Mouse (Mus musculus) limb, embryonic 12.5 days (tissue): ENCODE measurements at regions not wholly inside any gene's neighbourhood (a gene's known extent, or its start where the extent isn't known, plus 50 kb on each side); places are given as distances from the start of the nearest gene placed in this dataset.

ENCODE experiments used
- ATAC-seq: fragments of 200-750 bp; cut with Nextera tagmentation; 2 replicates; pipeline ENCODE4 v1.8.0; 2017; ENCODE audit warnings: low read depth, moderate TSS enrichment; ENCODE audit not compliant: insufficient number of reproducible peaks, insufficient read depth, low FRiP score, low TSS enrichment
- H3K27ac ChIP-seq: fragments of 300-500 bp; sonication (generic); 2 replicates; pipeline ENCODE4 v1.5.1; 2016; ENCODE audit warnings: mild to moderate bottlenecking, moderate library complexity
- H3K27me3 ChIP-seq: fragments of 300-500 bp; sonication (generic); 2 replicates; pipeline ENCODE4 v1.6.1; 2016; ENCODE audit warnings: mild to moderate bottlenecking, moderate library complexity
- H3K36me3 ChIP-seq: fragments of 300-500 bp; sonication (generic); 2 replicates; pipeline ENCODE4 v1.6.1; 2016; ENCODE audit warnings: mild to moderate bottlenecking, moderate library complexity
- H3K4me1 ChIP-seq: fragments of 300-500 bp; sonication (generic); replicated peaks from 2 replicates; pipeline ENCODE4 v1.6.1; 2016
- H3K4me2 ChIP-seq: fragments of 300-500 bp; sonication (generic); 2 replicates; pipeline ENCODE4 v1.6.1; 2016; ENCODE audit warnings: mild to moderate bottlenecking, moderate library complexity
- H3K4me3 ChIP-seq: fragments of 300-500 bp; sonication (generic); replicated peaks from 2 replicates; pipeline ENCODE4 v1.5.1; 2016; ENCODE audit warnings: mild to moderate bottlenecking
- H3K9ac ChIP-seq: fragments of 300-500 bp; sonication (generic); replicated peaks from 2 replicates; pipeline ENCODE4 v1.6.1; 2016; ENCODE audit warnings: mild to moderate bottlenecking, moderate library complexity
- H3K9me3 ChIP-seq: fragments of 300-500 bp; sonication (generic); 2 replicates; pipeline ENCODE4 v1.6.1; 2016; ENCODE audit warnings: mild to moderate bottlenecking, moderate library complexity
- WGBS: fragments of 180-500 bp; shearing (Covaris S2); methylation state at CpG from one replicate; pipeline ENCODE4 v1.1.7; 2016; 5-methylcytosine and 5-hydroxymethylcytosine counted together

- ATAC-seq, result no peak
- Histone ChIP-seq H3K4me3 (no peak overlapping the region), H3K9me3 (no peaks in the 10 kb centered on the region), H3K4me1 (peaks cover 5% of the 10 kb centered on the region), H3K4me2 (no peak overlapping the region), H3K27me3 (no peaks in the 10 kb centered on the region), H3K27ac (no peak overlapping the region), H3K36me3 (no peaks in the 10 kb centered on the region), H3K9ac (no peak overlapping the region)
- 91% methylated on average over 11 of the region's 11 CpGs for WGBS
Measured at GRCm38 (mm10) chr16:76218310-76219170, 155.1 kb downstream of the Nrip1 start.

GRCm38 (mm10) chr16:76216184-76216583 is 157.4 kb downstream of the Nrip1 start:
- Histone ChIP-seq H3K4me2 (no peak overlapping the region), H3K36me3 (no peaks in the 10 kb centered on the region), H3K9me3 (no peaks in the 10 kb centered on the region), H3K9ac (no peak overlapping the region), H3K4me3 (no peak overlapping the region), H3K27ac (no peak overlapping the region), H3K4me1 (no peaks in the 10 kb centered on the region; the same call in 1 of the 2 replicates), H3K27me3 (no peaks in the 10 kb centered on the region)
- 50% methylated on average over 8 of the region's 9 CpGs for WGBS
- no peak for ATAC-seq

GRCm38 (mm10) chr16:76215558-76215957 is 158.1 kb downstream of the Nrip1 start:
- no peak overlapping the region for H3K27ac ChIP-seq
- WGBS, result 75% methylated on average over 5 of the region's 5 CpGs
- no peak overlapping the region for H3K9ac ChIP-seq

GRCm38 (mm10) chr16:76201773-76202571 is 171.7 kb downstream of the Nrip1 start:
- WGBS, result 40% methylated on average over 11 of the region's 11 CpGs

More at GRCm38 (mm10) chr16:76215558-76215957, 158.1 kb downstream of the Nrip1 start:
- no peaks in the 10 kb centered on the region for H3K36me3 ChIP-seq
- H3K4me1 ChIP-seq, result no peaks in the 10 kb centered on the region; the same call in 1 of the 2 replicates
- no peak for ATAC-seq
- H3K27me3 ChIP-seq, result no peaks in the 10 kb centered on the region
- no peak overlapping the region for H3K4me3 ChIP-seq
- no peaks in the 10 kb centered on the region for H3K9me3 ChIP-seq
- H3K4me2 ChIP-seq, result no peak overlapping the region

GRCm38 (mm10) chr16:76200801-76201728 is 172.6 kb downstream of the Nrip1 start:
- no peaks in the 10 kb centered on the region for H3K36me3 ChIP-seq
- H3K27ac ChIP-seq, result no peak overlapping the region
- no peaks in the 10 kb centered on the region for H3K4me1 ChIP-seq
- no peaks in the 10 kb centered on the region for H3K27me3 ChIP-seq
- H3K4me3 ChIP-seq, result no peak overlapping the region
- ATAC-seq, result no peak
- H3K9ac ChIP-seq, result no peak overlapping the region
- no peak overlapping the region for H3K4me2 ChIP-seq
- WGBS, result 73% methylated on average over 9 of the region's 9 CpGs
- no peaks in the 10 kb centered on the region for H3K9me3 ChIP-seq

More at GRCm38 (mm10) chr16:76201773-76202571, 171.7 kb downstream of the Nrip1 start:
- no peak for ATAC-seq
- no peaks in the 10 kb centered on the region for H3K9me3 ChIP-seq
- H3K4me1 ChIP-seq, result no peaks in the 10 kb centered on the region
- no peaks in the 10 kb centered on the region for H3K27me3 ChIP-seq
- no peak overlapping the region for H3K9ac ChIP-seq
- H3K4me3 ChIP-seq, result no peak overlapping the region
- H3K4me2 ChIP-seq, result no peak overlapping the region
- no peak overlapping the region for H3K27ac ChIP-seq
- no peaks in the 10 kb centered on the region for H3K36me3 ChIP-seq

- ATAC-seq, result no peak
- WGBS, result 72% methylated on average over 3 of the region's 3 CpGs
- H3K9me3 ChIP-seq, result no peaks in the 10 kb centered on the region
- no peaks in the 10 kb centered on the region for H3K27me3 ChIP-seq
- H3K4me1 ChIP-seq, result no peaks in the 10 kb centered on the region
- H3K4me3 ChIP-seq, result no peak overlapping the region
- no peak overlapping the region for H3K4me2 ChIP-seq
- H3K36me3 ChIP-seq, result no peaks in the 10 kb centered on the region
- no peak overlapping the region for H3K9ac ChIP-seq
- H3K27ac ChIP-seq, result no peak overlapping the region
Measured at GRCm38 (mm10) chr16:76200268-76200667, 173.4 kb downstream of the Nrip1 start.

GRCm38 (mm10) chr16:76199006-76199405 is 174.6 kb downstream of the Nrip1 start:
- no peak overlapping the region for H3K27ac ChIP-seq
- 88% methylated on average over 3 of the region's 3 CpGs for WGBS
- H3K9me3 ChIP-seq, result no peaks in the 10 kb centered on the region
- H3K9ac ChIP-seq, result no peak overlapping the region
- no peaks in the 10 kb centered on the region for H3K27me3 ChIP-seq
- no peak overlapping the region for H3K4me2 ChIP-seq
- H3K4me3 ChIP-seq, result no peak overlapping the region
- no peaks in the 10 kb centered on the region for H3K36me3 ChIP-seq
- H3K4me1 ChIP-seq, result no peaks in the 10 kb centered on the region
- no peak for ATAC-seq

- Histone ChIP-seq H3K9ac (no peak overlapping the region), H3K4me3 (no peak overlapping the region), H3K27me3 (no peaks in the 10 kb centered on the region), H3K27ac (no peak overlapping the region), H3K36me3 (no peaks in the 10 kb centered on the region), H3K4me1 (no peaks in the 10 kb centered on the region), H3K9me3 (no peaks in the 10 kb centered on the region), H3K4me2 (no peak overlapping the region)
- no peak for ATAC-seq
- WGBS, result 75% methylated on average over 2 of the region's 2 CpGs
Measured at GRCm38 (mm10) chr16:76194291-76194690, 172.2 kb upstream of the Samsn1 start.

GRCm38 (mm10) chr16:76191135-76191534 is 169.1 kb upstream of the Samsn1 start:
- no peak overlapping the region for H3K4me2 ChIP-seq
- H3K4me1 ChIP-seq, result no peaks in the 10 kb centered on the region
- ATAC-seq, result no peak
- no peak overlapping the region for H3K9ac ChIP-seq
- 89% methylated on average over 10 of the region's 10 CpGs for WGBS
- no peaks in the 10 kb centered on the region for H3K36me3 ChIP-seq
- no peak overlapping the region for H3K27ac ChIP-seq
- no peaks in the 10 kb centered on the region for H3K9me3 ChIP-seq
- H3K27me3 ChIP-seq, result no peaks in the 10 kb centered on the region
- H3K4me3 ChIP-seq, result no peak overlapping the region

GRCm38 (mm10) chr16:76183556-76183955 is 161.5 kb upstream of the Samsn1 start:
- no peaks in the 10 kb centered on the region for H3K27me3 ChIP-seq

More at GRCm38 (mm10) chr16:76183556-76183955, 161.5 kb upstream of the Samsn1 start:
- H3K27ac ChIP-seq, result no peak overlapping the region
- no peak overlapping the region for H3K4me2 ChIP-seq
- no peaks in the 10 kb centered on the region for H3K36me3 ChIP-seq
- H3K4me3 ChIP-seq, result no peak overlapping the region
- no peak overlapping the region for H3K9ac ChIP-seq
- H3K4me1 ChIP-seq, result no peaks in the 10 kb centered on the region; the same call in 1 of the 2 replicates
- no peaks in the 10 kb centered on the region for H3K9me3 ChIP-seq
- ATAC-seq, result no peak
- WGBS, result 79% methylated on average over 2 of the region's 2 CpGs
